Mouse (Mus musculus) bone marrow, adult 2 months (tissue): ENCODE measurements around the gene Ndufaf4.

Experiments used
- CTCF ChIP-seq: fragments of 200-500 bp; IDR thresholded peaks from 2 replicates; pipeline ENCODE4 v1.5.1; 2011; ENCODE audit warnings: low read length, control low read depth; ENCODE audit not compliant: control insufficient read depth, insufficient read depth
- POLR2A ChIP-seq: fragments of 200-500 bp; IDR thresholded peaks from 2 replicates; pipeline ENCODE4 v1.6.1; 2011; ENCODE audit warnings: low read depth, mild to moderate bottlenecking, control low read depth, low read length, borderline replicate concordance; ENCODE audit not compliant: control insufficient read depth

DNA sequence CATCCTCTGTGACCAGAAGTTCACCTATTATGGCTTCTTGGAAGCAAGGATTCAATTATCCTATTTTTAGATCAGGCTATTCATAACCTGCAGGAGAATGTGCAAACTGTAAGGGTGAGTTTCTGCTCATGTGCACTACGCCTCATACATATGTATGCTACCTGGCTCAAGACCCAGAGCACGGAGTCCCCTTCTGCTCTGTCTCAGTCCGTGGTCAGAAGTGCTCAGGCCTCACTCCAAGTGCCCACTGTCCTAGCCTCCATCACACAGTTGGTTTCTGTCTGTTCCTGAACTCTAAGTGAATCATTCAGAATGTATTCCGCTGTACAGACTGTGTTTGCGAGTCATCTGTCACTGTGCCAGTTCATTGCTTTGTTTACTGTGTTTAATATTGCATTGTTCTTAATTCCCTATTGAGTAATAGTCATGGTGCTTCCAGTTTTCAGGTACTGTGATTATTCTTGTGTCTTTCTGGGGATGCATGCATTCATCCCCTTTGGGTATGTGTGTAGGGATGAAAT lies 30.4 kb downstream of the Ndufaf4 start:
- no peak for TF ChIP-seq POLR2A
- no peak for TF ChIP-seq CTCF
